Mouse (Mus musculus) ZHBTc4 (cell line): ENCODE measurements around the gene Ube2j1.

Experiments
- DNase-seq: peaks from one replicate; pipeline ENCODE4 v3.0.0-alpha.2; 2011; ENCODE audit warnings: low read depth, low spot score

The Ube2j1 gene

GRCm38 (mm10) chr4:33071337-33071736 lies 40.1 kb downstream of the Ube2j1 start:
- no peak for DNase-seq

GRCm38 (mm10) chr4:33072526-33073161 lies 41.4 kb downstream of the Ube2j1 start:
- peak; percentile 44 for DNase-seq

- DNase-seq = no peak
Measured at GRCm38 (mm10) chr4:33074406-33074805, 43.2 kb downstream of the Ube2j1 start.

GRCm38 (mm10) chr4:33074851-33075250 lies 43.6 kb downstream of the Ube2j1 start:
- DNase-seq = no peak

GRCm38 (mm10) chr4:33075776-33076524 lies 44.7 kb downstream of the Ube2j1 start:
- no peak for DNase-seq

GRCm38 (mm10) chr4:33077161-33077560 lies 45.9 kb downstream of the Ube2j1 start:
- DNase-seq = no peak

GRCm38 (mm10) chr4:33077724-33078123 lies 46.5 kb downstream of the Ube2j1 start:
- no peak for DNase-seq

GRCm38 (mm10) chr4:33078492-33078891 lies 47.3 kb downstream of the Ube2j1 start:
- DNase-seq = no peak

- no peak for DNase-seq
Measured at GRCm38 (mm10) chr4:33099118-33099694, 68.0 kb downstream of the Ube2j1 start.
